Mouse (Mus musculus): Measurements from ENCODE around the gene Stx12. TPM values are rescaled to one million over a fixed set of nuclear protein-coding genes. Genes with fewer than 3 reads are reported as not detected.

Gene Stx12
- polyA plus RNA-seq, 1 experiment: 19.2 TPM

- H3K4me3 ChIP-seq (ENCODE audit: insufficient read depth, poor library complexity, severe bottlenecking): no peak overlapping the region
- H3ac ChIP-seq (ENCODE audit: control insufficient read depth, insufficient read length, low read depth): no peak overlapping the region
- no peaks in the 10 kb centered on the region for H3K27me3 ChIP-seq (ENCODE audit: control insufficient read depth, insufficient read depth, insufficient read length)
- no peaks in the 10 kb centered on the region for H3K79me3 ChIP-seq (ENCODE audit: low read depth)
- no peaks in the 10 kb centered on the region for H3K79me2 ChIP-seq (ENCODE audit: control insufficient read depth, insufficient read depth)
- no peak for TF ChIP-seq MYOD1 (IDR thresholded peaks at IDR 0.05; ENCODE audit: control insufficient read depth, insufficient read length, low read depth)
- TF ChIP-seq CTCF (IDR thresholded peaks at IDR 0.05; ENCODE audit: control insufficient read depth, insufficient read depth, insufficient read length): peak; percentile 85
- peaks cover 27% of the 10 kb centered on the region for H3K36me3 ChIP-seq (ENCODE audit: control insufficient read depth, insufficient read depth)
Measured at GRCm38 (mm10) chr4:132823614-132824366, 60.5 kb downstream of the Stx12 start.

- Histone ChIP-seq H3K79me3 (ENCODE audit: low read depth) (no peaks in the 10 kb centered on the region), H3K27me3 (ENCODE audit: control insufficient read depth, insufficient read depth, insufficient read length) (no peaks in the 10 kb centered on the region), H3K4me3 (ENCODE audit: insufficient read depth, poor library complexity, severe bottlenecking) (no peak overlapping the region), H3K36me3 (ENCODE audit: control insufficient read depth, insufficient read depth) (no peaks in the 10 kb centered on the region), H3ac (ENCODE audit: control insufficient read depth, insufficient read length, low read depth) (no peak overlapping the region), H3K79me2 (ENCODE audit: control insufficient read depth, insufficient read depth) (no peaks in the 10 kb centered on the region)
- TF ChIP-seq CTCF (IDR thresholded peaks at IDR 0.05; ENCODE audit: control insufficient read depth, insufficient read depth, insufficient read length) (no peak), CEBPB (IDR thresholded peaks at IDR 0.05; ENCODE audit: low read depth) (no peak), MYOG (IDR thresholded peaks at IDR 0.05; ENCODE audit: control insufficient read depth, extremely low read depth, insufficient read length) (no peak), MYOD1 (IDR thresholded peaks at IDR 0.05; ENCODE audit: control insufficient read depth, insufficient read length, low read depth) (no peak), MAX (IDR thresholded peaks at IDR 0.05) (no peak), FOSL1 (IDR thresholded peaks at IDR 0.05; ENCODE audit: insufficient read depth, low read length, poor library complexity, severe bottlenecking) (no peak), USF1 (IDR thresholded peaks at IDR 0.05; ENCODE audit: low read depth) (no peak)
Measured at GRCm38 (mm10) chr4:132818442-132818841, 65.9 kb downstream of the Stx12 start.

DNA sequence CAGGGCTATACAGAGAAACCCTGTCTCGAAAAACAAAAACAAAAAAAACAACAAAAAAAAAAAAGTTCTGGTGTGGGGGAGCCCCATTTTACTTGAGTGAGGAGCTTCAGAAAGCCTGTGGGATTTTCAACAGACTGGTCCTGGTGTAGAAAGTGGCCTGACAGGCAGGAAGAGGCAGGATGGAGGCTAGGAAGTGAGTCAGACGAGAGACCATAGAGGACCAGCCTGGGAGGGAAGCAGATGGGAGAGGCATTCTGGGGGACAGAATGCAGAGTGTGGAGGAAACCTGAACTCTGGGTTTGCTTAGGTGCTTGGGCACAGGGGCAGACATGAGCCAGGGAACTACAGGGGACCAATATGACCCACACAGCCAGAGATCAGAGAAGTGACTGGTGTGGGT is 67.5 kb downstream of the Stx12 start:
- Histone ChIP-seq H3K79me3 (ENCODE audit: low read depth) (no peaks in the 10 kb centered on the region), H3K27me3 (ENCODE audit: control insufficient read depth, insufficient read depth, insufficient read length) (no peaks in the 10 kb centered on the region), H3K4me3 (ENCODE audit: insufficient read depth, poor library complexity, severe bottlenecking) (no peak overlapping the region), H3K79me2 (ENCODE audit: control insufficient read depth, insufficient read depth) (no peaks in the 10 kb centered on the region), H3ac (ENCODE audit: control insufficient read depth, insufficient read length, low read depth) (no peak overlapping the region), H3K36me3 (ENCODE audit: control insufficient read depth, insufficient read depth) (no peaks in the 10 kb centered on the region)
- TF ChIP-seq FOSL1 (IDR thresholded peaks at IDR 0.05; ENCODE audit: insufficient read depth, low read length, poor library complexity, severe bottlenecking) (no peak), USF1 (IDR thresholded peaks at IDR 0.05; ENCODE audit: low read depth) (no peak), MAX (IDR thresholded peaks at IDR 0.05) (no peak), MYOD1 (IDR thresholded peaks at IDR 0.05; ENCODE audit: control insufficient read depth, insufficient read length, low read depth) (no peak), MYOG (IDR thresholded peaks at IDR 0.05; ENCODE audit: control insufficient read depth, extremely low read depth, insufficient read length) (no peak), CEBPB (IDR thresholded peaks at IDR 0.05; ENCODE audit: low read depth) (no peak), CTCF (IDR thresholded peaks at IDR 0.05; ENCODE audit: control insufficient read depth, insufficient read depth, insufficient read length) (no peak)

GRCm38 (mm10) chr4:132816404-132816803 is 67.9 kb downstream of the Stx12 start:
- Histone ChIP-seq H3K79me3 (ENCODE audit: low read depth) (no peaks in the 10 kb centered on the region), H3K79me2 (ENCODE audit: control insufficient read depth, insufficient read depth) (no peaks in the 10 kb centered on the region), H3K4me3 (ENCODE audit: insufficient read depth, poor library complexity, severe bottlenecking) (no peak overlapping the region), H3K36me3 (ENCODE audit: control insufficient read depth, insufficient read depth) (no peaks in the 10 kb centered on the region), H3K27me3 (ENCODE audit: control insufficient read depth, insufficient read depth, insufficient read length) (no peaks in the 10 kb centered on the region), H3ac (ENCODE audit: control insufficient read depth, insufficient read length, low read depth) (no peak overlapping the region)
- TF ChIP-seq MYOG (IDR thresholded peaks at IDR 0.05; ENCODE audit: control insufficient read depth, extremely low read depth, insufficient read length) (no peak), MYOD1 (IDR thresholded peaks at IDR 0.05; ENCODE audit: control insufficient read depth, insufficient read length, low read depth) (no peak), MAX (IDR thresholded peaks at IDR 0.05) (no peak), FOSL1 (IDR thresholded peaks at IDR 0.05; ENCODE audit: insufficient read depth, low read length, poor library complexity, severe bottlenecking) (no peak), USF1 (IDR thresholded peaks at IDR 0.05; ENCODE audit: low read depth) (no peak), CTCF (IDR thresholded peaks at IDR 0.05; ENCODE audit: control insufficient read depth, insufficient read depth, insufficient read length) (no peak), CEBPB (IDR thresholded peaks at IDR 0.05; ENCODE audit: low read depth) (no peak)

GRCm38 (mm10) chr4:132809621-132810020 is 74.7 kb downstream of the Stx12 start:
- H3ac ChIP-seq (ENCODE audit: control insufficient read depth, insufficient read length, low read depth): no peak overlapping the region
- no peaks in the 10 kb centered on the region for H3K79me3 ChIP-seq (ENCODE audit: low read depth)
- no peaks in the 10 kb centered on the region for H3K36me3 ChIP-seq (ENCODE audit: control insufficient read depth, insufficient read depth)
- no peaks in the 10 kb centered on the region for H3K27me3 ChIP-seq (ENCODE audit: control insufficient read depth, insufficient read depth, insufficient read length)
- TF ChIP-seq MYOD1 (IDR thresholded peaks at IDR 0.05; ENCODE audit: control insufficient read depth, insufficient read length, low read depth) (no peak), MYOG (IDR thresholded peaks at IDR 0.05; ENCODE audit: control insufficient read depth, extremely low read depth, insufficient read length) (no peak), CEBPB (IDR thresholded peaks at IDR 0.05; ENCODE audit: low read depth) (no peak), USF1 (IDR thresholded peaks at IDR 0.05; ENCODE audit: low read depth) (no peak), FOSL1 (IDR thresholded peaks at IDR 0.05; ENCODE audit: insufficient read depth, low read length, poor library complexity, severe bottlenecking) (no peak), MAX (IDR thresholded peaks at IDR 0.05) (no peak)
- no peaks in the 10 kb centered on the region for H3K79me2 ChIP-seq (ENCODE audit: control insufficient read depth, insufficient read depth)
- H3K4me3 ChIP-seq (ENCODE audit: insufficient read depth, poor library complexity, severe bottlenecking): no peak overlapping the region

Measured in C2C12 (cell line).